Mouse (Mus musculus) thymus, postnatal 36 days (tissue): ENCODE measurements around the gene Dnajc6.
A peak's percentile ranks its signal among the peaks of the same experiment; 100 is the strongest.

Experiments
- DNase-seq, 2 experiments: peaks; one replicate each; pipeline ENCODE4 v3.0.0; 2022; ENCODE audit warnings: mixed read lengths in 2 of 2

Dnajc6 gene

GRCm38 (mm10) chr4:101572142-101572541 lies 75.7 kb downstream of the Dnajc6 start:
- no peak for DNase-seq

- DNase-seq: no peak
Measured at GRCm38 (mm10) chr4:101575307-101575706, 78.9 kb downstream of the Dnajc6 start.

DNA sequence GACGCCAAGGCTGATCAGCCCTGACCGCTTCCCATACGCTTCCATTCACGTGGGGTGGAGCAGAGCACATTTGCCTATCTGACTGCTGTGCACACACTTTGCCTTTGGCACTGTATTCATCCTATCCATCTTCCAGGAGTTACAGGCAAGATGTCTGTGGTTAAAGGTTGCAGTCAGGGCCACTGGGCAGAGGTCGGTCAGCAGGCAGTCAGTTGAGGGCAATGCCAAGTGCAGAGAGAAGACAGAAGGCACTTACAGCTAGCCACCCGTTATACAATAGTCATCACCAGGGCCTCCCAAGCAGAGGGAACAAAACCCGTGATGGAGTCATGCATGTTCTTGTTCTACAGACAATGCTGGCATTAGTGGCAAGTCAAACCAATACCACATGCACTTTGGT lies 82.3 kb downstream of the Dnajc6 start:
- no peak for DNase-seq

DNA sequence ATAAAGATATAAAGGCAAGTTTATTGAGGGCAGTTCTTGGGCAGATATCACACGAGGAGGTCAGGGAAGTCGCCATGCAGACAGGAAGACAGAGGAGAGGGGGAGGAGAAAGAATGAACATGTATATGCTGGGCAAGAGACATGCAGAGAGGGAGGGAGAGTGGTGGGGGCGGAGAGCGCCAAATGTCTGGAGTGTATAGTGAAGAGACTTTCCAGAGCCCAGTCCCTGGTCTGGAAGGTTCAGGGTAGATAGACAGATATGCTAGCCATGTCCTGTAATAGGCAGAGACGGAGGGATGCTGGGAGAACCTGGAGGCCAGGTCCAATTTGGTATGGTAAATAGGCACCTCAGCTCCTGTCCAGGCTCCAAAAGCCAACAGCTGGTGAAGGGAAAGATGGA lies 83.1 kb downstream of the Dnajc6 start:
- no peak for DNase-seq

DNA sequence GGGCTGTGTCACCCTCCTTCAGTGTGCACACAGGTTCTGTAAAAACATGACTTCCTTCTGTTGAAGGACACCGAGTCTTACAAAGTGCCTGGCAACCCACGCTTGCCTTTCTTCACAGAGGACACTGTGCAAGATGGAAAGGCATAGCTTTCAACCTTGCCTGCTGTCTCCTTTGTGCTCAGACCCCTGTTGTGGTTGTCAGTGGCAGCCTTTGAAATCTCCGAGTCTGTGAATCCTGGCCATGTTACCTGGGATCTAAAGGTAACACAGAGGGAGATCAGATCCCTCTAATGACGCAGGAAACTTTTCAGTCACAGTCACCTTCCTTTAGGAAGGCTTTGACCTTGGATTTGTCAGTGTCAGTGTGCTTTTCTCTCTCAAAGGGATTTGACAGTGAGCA lies 84.7 kb downstream of the Dnajc6 start:
- no peak for DNase-seq

DNA sequence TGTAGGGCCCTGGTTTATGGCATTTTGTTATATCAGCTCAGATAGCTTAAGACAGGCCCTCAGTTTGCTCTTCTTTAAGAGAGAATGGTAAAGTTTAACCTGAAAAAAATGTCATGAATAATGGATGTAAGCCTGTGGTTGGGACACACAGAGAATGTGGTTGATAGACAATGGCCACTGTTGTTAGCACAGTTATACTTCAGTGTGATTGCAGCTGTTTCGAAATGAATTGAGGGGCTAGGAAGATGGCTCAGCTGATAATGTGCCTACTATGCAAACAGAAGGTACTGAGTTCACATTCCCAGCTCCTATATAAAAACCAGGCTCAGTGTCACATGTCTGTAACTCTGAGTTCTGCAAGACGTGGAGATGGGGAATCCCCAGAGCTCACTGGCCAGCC lies 86.4 kb downstream of the Dnajc6 start:
- no peak for DNase-seq

DNA sequence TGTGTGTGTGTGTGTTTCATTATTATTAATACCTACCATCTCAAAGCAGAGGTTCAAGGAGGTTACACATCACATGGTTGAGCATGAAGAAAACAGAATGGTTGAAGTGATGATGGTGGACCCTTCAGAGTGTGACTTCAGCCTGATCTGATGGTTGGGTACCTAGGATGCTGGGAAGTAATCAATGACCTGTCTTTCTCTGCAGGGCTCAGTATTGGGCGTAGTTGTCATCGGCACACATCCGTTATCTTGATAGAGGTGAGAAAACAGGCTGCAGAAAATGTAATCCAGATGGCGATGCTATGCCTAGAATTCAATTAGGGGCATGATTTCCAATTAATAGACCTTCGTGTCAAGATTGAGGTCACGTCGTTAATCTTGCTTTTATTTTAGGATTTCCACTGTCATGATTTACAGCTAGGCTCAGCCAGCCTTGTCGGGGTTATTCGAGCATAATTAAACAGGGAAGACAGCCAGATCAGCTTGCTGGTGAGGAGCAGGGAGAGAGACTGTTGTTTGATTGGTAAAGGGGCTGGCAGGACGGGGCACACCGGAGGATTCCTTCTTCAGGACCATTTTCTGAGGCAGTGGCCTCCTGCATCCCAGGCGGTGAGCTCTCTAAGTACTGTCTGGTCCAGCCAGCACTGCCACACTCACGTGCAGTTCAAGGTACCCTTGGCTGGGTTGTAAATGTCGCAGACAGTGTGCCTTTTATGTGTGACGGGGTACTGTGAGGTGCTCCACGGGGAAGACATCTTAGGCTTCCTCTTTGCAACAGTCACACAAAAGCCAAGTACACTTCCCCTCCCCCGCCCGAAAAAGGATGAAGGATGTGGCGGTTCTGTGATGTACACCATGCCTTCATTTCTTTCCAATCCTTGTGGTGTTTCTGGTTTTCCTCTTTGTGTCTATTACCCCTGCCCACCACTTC lies 88.3 kb downstream of the Dnajc6 start:
- DNase-seq: peak in 1 of 2 experiments; percentile 22

DNA sequence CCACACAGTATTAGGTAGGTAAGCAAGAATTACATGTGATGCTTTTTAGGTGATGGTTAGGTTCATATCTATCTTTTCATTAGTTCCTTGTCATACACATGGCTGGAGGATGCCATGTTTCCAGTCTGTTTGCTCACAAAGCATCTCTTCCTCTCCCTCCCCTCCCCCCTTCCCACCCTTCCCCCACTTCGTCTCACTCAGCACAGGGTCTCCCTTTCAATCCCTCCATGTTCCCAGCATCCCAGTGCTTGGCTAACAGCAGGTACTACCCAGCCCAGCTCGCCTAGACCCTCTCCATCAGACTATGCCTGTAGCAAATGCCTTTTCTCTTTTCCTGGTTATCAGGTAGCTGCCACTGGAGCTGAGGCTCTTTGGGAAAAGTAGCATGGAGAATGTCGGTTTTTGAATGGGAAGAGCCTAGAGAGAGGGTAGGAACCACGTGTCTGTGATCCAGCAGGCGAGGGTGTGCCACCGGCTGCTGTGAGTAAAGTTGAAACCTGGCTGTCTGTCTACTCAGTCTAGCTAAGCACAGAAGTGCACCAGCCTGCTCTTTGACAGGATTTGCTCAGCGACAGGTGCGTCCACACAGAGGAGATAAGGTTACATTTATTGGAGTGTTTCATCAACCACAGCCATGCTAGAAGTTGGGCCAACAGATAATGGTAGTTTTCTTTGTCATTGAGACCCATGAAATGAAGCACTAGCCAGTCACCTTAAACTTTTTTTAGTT lies 89.2 kb downstream of the Dnajc6 start:
- DNase-seq: no peak

DNA sequence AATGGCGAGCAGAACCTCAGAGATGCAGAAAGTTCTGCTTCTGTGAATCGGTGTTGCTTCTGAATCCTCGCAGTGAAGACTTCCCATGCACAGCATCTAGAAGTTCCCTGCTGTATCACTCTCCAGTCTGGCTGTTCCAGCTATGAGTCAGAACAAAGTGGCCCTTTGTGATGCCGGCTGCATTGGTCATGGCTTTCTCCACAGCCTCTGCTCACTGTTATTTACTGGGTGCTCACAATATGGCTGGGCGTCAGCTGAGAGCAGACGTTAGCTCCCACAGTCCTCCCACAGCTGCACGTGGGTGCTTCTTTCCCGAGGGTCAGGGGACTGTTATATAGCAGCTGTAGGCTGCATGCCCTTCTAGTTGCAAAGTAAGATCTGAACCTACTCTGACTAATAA lies 92.5 kb downstream of the Dnajc6 start:
- no peak for DNase-seq

GRCm38 (mm10) chr4:101589771-101590170 lies 93.3 kb downstream of the Dnajc6 start:
- no peak for DNase-seq

GRCm38 (mm10) chr4:101591400-101591799 lies 95.0 kb downstream of the Dnajc6 start:
- DNase-seq: no peak

- no peak for DNase-seq
Measured at GRCm38 (mm10) chr4:101592466-101592865, 96.0 kb downstream of the Dnajc6 start.

DNA sequence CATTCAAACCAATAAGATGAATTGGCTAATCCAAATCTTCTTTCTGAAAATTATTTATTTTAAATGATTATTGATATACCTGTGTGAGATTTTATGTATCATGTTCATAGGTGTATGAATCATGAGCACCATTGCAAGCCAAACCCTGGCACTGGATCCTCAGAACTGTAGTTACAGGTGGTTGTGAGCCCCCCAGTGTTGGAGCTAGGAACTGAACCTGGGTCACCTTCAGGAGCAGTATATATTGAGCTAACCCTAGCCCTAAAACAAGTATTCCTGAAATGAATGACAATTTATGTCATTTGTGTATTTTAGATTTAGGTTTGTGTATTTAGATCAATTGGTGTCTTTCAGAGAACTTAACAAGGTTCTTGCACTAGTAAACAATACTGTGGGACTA lies 105.3 kb downstream of the Dnajc6 start:
- peak; percentile 33 to 34 for DNase-seq

- DNase-seq: no peak
Measured at GRCm38 (mm10) chr4:101603635-101604034, 107.2 kb downstream of the Dnajc6 start.

GRCm38 (mm10) chr4:101616520-101616919 lies 120.1 kb downstream of the Dnajc6 start:
- DNase-seq: no peak

GRCm38 (mm10) chr4:101617742-101618141 lies 121.3 kb downstream of the Dnajc6 start:
- no peak for DNase-seq

GRCm38 (mm10) chr4:101620206-101620605 lies 123.8 kb downstream of the Dnajc6 start:
- no peak for DNase-seq

DNA sequence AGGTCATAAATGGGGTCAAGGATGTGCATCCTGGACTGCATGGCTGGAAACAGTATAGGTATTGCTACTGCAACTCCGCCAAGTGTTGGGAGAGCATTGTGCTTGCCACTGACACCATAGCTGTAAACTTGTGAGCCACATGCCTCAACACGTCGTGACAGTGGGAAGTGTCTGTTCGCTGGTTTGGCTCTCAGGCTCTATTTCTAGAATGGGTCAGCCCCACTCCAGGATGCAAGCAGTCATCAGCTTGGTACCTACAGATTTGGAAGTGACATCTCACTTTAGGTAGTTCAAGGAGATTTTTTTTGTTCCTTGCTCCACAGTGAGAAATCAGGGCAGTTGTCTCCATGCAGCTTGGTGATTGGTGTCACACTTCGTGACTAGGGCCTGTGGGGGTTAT lies 124.8 kb downstream of the Dnajc6 start:
- no peak for DNase-seq

GRCm38 (mm10) chr4:101625278-101625677 lies 128.8 kb downstream of the Dnajc6 start:
- no peak for DNase-seq

GRCm38 (mm10) chr4:101635596-101635995 lies 139.1 kb downstream of the Dnajc6 start:
- DNase-seq: no peak

DNA sequence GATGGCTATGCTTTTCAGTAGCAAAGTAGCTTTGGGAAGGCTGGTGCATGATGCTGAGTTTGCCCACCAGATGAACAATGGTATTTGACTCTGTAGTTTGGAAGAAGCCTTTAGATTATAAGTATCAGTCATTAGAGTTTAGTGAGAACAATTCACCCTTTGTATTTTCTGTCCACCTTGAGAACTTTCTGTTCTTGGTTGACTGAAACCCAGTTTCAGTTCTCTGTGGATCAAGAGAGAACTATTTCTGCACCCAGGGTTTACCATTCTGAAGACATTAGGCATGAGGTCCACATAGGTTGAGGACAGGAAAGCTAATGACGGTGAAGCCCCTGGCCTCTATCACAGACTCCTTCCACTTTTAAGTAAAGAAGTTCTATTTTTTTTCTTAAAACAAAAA lies 141.0 kb downstream of the Dnajc6 start:
- no peak for DNase-seq

DNA sequence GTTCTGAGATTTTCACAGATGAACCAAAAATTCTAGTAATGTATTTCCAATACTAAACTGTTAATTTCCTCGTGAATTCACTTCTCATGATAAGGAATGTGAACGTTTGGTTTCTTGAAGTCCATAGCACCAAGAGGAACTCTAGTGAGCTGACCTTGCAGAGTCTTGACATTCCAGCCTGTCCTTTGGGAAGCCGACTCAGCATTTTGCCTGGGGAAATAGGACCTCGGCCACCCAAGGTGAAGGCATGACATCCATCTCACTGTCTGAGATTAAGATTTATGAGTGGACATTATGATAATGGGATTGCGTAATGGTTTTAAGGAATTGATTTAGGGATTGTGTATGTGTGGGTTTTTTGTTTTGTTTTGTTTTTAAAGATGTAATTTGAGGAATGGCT lies 144.2 kb downstream of the Dnajc6 start:
- no peak for DNase-seq

DNA sequence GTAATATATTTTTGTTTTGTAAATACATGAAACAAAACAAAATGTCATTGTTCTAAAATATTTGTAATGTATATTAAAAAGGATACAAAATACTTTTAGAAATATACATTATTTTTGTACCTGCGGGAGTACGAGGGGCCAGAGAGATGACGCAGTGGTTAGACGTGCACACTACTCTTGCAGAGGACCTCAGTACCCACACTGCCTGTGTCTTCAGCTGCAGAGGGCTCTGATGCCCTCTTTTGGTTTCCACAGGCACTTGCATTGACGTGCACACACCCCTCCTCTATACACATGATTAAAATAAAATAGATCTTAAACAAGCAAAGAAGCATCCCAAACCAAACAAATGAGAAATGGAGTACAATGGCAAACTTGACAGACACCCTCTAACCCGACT lies 146.3 kb downstream of the Dnajc6 start:
- no peak for DNase-seq

DNA sequence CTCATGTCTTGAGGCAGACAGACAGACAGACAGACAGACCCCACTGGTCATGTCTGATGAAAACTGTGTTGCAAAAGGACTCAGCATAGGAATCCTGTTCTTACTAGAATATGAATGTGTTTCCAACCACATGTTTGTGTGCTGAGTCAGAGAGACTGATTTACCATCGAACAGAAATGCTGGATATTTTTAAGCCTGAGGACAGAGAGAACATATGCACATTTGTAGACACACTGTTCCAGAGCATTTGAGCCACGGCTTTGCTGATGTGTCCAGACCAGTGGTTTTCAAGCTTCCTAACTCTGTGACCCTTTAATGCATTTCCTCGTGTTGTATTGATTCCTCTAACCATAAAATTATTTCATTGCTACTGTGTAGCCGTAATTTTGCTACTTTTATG lies 146.8 kb downstream of the Dnajc6 start:
- DNase-seq: no peak
